Mouse (Mus musculus): ENCODE measurements around the gene Gm42957. TPM values are rescaled to one million over a fixed set of nuclear protein-coding genes. Genes with fewer than 3 reads are reported as not detected.
A peak's percentile ranks its signal among the peaks of the same experiment; 100 is the strongest.

The Gm42957 gene
- total and polyA plus RNA-seq, 2 experiments from 2014 or later = 0.05 to 0.44 TPM

DNA sequence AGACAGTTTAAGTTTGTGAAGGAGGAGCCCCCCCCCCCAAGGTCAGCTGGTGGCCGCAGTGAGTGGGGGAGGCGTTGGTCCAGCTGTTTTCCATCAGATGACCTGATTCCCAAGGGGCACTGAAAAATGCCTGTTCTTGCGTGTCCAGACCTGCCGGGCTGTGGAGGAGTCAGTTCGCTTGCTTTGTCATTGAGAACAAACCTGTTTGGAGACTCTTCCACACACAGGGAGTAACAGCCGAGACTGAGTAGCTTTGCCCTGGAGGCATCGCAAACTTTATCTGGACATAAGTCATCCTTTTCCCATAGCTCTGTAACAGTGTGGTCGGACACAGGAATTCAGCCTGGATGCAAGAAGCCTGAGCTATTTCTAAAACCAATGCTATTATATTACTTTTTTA, 39.2 kb downstream of the Gm42957 start:
- Histone ChIP-seq H3K4me2 (ENCODE audit: low read depth, low read length, poor library complexity, severe bottlenecking) (no peak overlapping the region), H3K4me3 (ENCODE audit: low read depth, low read length) (no peak overlapping the region), H3K27ac (ENCODE audit: low read depth, low read length) (no peak overlapping the region), H3K4me1 (ENCODE audit: insufficient read depth, low read length) (no peaks in the 10 kb centered on the region), H3K27me3 (ENCODE audit: insufficient read depth, low read length) (no peaks in the 10 kb centered on the region), H3K9ac (replicated peaks; ENCODE audit: low read length, poor library complexity, severe bottlenecking) (no peak overlapping the region), H3K36me3 (ENCODE audit: insufficient read depth, low read length) (no peaks in the 10 kb centered on the region), H3K9me3 (ENCODE audit: low read length) (no peaks in the 10 kb centered on the region)
- 76% methylated on average over 8 of the region's 8 CpGs for WGBS
- no peak for TF ChIP-seq CTCF (IDR thresholded peaks at IDR 0.05)
- ATAC-seq (ENCODE audit: low FRiP score) = no peak
- no peak for DNase-seq (ENCODE audit: low spot score)

DNA sequence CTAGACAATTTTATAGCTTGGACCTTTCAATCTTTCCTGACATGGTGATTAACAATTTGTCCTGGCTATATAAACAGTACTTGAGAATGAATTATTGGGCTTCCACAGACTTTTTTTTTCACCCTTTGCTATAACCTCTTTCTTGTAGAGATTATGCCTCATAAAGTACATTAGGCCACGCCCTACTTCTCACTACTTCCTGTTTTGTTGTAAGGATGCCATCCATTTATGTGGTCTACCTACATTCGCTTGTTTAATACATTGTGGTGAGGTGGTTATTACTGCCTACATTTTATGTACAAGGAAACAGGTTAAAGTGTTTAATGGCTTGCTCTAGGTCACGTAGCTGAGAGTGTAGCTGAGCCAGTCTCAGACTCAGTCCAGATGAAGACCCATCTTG, 39.9 kb downstream of the Gm42957 start:
- Histone ChIP-seq H3K4me2 (ENCODE audit: low read depth, low read length, poor library complexity, severe bottlenecking) (no peak overlapping the region), H3K27ac (ENCODE audit: low read depth, low read length) (no peak overlapping the region), H3K27me3 (ENCODE audit: insufficient read depth, low read length) (no peaks in the 10 kb centered on the region), H3K4me3 (ENCODE audit: low read depth, low read length) (no peak overlapping the region), H3K4me1 (ENCODE audit: insufficient read depth, low read length) (no peaks in the 10 kb centered on the region), H3K9ac (replicated peaks; ENCODE audit: low read length, poor library complexity, severe bottlenecking) (no peak overlapping the region), H3K9me3 (ENCODE audit: low read length) (no peaks in the 10 kb centered on the region), H3K36me3 (ENCODE audit: insufficient read depth, low read length) (no peaks in the 10 kb centered on the region)
- ATAC-seq (ENCODE audit: low FRiP score) (no peak), DNase-seq (ENCODE audit: low spot score) (no peak)
- TF ChIP-seq CTCF (IDR thresholded peaks at IDR 0.05) = no peak
- 85% methylated on average over 3 of the region's 3 CpGs for WGBS

DNA sequence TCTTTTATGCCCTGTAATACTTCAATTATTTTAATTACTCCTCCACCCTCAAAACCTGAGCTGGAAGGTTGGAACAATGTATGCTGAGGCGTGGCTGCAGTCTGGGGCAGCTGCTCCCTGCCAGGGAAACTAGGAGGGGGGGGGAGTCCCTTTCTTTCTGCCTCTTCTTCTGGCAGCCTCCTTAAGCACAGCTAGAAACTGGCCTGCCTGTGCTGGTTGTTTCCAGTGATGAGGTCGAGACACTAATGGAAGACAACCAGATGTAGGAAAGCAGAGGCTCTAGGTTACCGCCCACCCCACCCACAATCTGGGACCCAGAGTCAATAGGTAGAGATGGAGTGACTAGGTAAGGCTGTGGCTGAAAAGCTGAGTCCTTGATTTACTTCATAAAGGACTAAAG, 40.4 kb downstream of the Gm42957 start:
- no peak for ATAC-seq (ENCODE audit: low FRiP score)
- DNase-seq (ENCODE audit: low spot score) = no peak
- no peak overlapping the region for H3K4me2 ChIP-seq (ENCODE audit: low read depth, low read length, poor library complexity, severe bottlenecking)
- no peak for TF ChIP-seq CTCF (IDR thresholded peaks at IDR 0.05)
- H3K27me3 ChIP-seq (ENCODE audit: insufficient read depth, low read length) = no peaks in the 10 kb centered on the region
- no peaks in the 10 kb centered on the region for H3K4me1 ChIP-seq (ENCODE audit: insufficient read depth, low read length)
- H3K9me3 ChIP-seq (ENCODE audit: low read length) = no peaks in the 10 kb centered on the region
- no peak overlapping the region for H3K27ac ChIP-seq (ENCODE audit: low read depth, low read length)
- H3K9ac ChIP-seq (replicated peaks; ENCODE audit: low read length, poor library complexity, severe bottlenecking) = no peak overlapping the region
- no peak overlapping the region for H3K4me3 ChIP-seq (ENCODE audit: low read depth, low read length)
- whole genome bisulfite sequencing = 27% methylated on average over 3 of the region's 3 CpGs
- H3K36me3 ChIP-seq (ENCODE audit: insufficient read depth, low read length) = no peaks in the 10 kb centered on the region

DNA sequence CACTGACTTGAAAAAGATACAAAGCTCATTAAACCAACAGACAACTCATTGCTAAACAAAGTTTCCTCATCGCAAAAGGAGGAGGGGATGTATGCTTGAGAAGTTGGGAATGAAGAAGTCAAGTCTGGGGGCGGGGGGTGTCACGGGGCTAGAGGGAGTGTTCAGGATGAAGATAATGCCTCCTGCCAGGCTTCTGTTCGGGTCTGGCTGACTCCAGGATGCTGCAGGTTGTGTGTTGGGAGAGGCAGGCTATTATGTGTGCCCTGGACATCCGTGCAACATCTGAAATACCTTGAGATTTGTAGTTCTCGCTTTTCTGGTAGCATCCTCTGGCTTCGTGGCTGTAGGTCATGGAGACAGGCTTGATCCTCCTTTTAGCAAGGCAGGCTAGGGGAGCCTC, 43.2 kb downstream of the Gm42957 start:
- H3K27ac ChIP-seq (ENCODE audit: low read depth, low read length) = no peak overlapping the region
- DNase-seq (ENCODE audit: low spot score) = no peak
- 66% methylated on average over 7 of the region's 7 CpGs for WGBS
- no peak for TF ChIP-seq CTCF (IDR thresholded peaks at IDR 0.05)
- H3K4me2 ChIP-seq (ENCODE audit: low read depth, low read length, poor library complexity, severe bottlenecking) = no peak overlapping the region
- H3K9ac ChIP-seq (replicated peaks; ENCODE audit: low read length, poor library complexity, severe bottlenecking) = no peak overlapping the region
- H3K27me3 ChIP-seq (ENCODE audit: insufficient read depth, low read length) = no peaks in the 10 kb centered on the region
- H3K36me3 ChIP-seq (ENCODE audit: insufficient read depth, low read length) = no peaks in the 10 kb centered on the region
- no peak for ATAC-seq (ENCODE audit: low FRiP score)
- H3K9me3 ChIP-seq (ENCODE audit: low read length) = no peaks in the 10 kb centered on the region
- H3K4me1 ChIP-seq (ENCODE audit: insufficient read depth, low read length) = no peaks in the 10 kb centered on the region
- H3K4me3 ChIP-seq (ENCODE audit: low read depth, low read length) = no peak overlapping the region

DNA sequence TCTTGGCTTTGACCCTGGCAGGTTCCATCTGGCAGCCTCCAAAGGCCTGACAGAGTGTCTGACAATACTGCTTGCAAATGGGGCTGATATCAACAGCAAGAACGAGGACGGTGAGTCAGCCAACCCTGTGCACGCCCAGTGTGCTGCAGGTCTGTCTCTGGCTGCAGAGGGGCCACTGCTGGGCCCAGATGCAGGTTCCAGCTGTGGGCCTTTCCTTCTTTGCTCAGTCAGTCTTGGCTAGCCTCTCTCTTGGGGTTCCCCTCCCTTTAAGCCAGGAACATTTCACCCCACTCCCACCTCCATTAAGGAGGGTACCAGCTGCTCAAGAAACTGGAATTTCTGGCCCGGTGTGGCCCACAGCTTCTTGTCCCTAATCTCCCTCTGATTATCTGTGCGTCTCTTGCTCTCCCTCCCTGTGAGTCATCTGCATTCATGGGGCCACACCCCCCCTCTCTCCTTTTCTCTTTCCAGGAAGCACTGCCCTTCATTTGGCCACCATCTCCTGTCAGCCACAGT, 43.9 kb downstream of the Gm42957 start:
- H3K4me2 ChIP-seq (ENCODE audit: low read depth, low read length, poor library complexity, severe bottlenecking) = no peak overlapping the region
- H3K4me3 ChIP-seq (ENCODE audit: low read depth, low read length) = no peak overlapping the region
- H3K27me3 ChIP-seq (ENCODE audit: insufficient read depth, low read length) = no peaks in the 10 kb centered on the region
- ATAC-seq (ENCODE audit: low FRiP score) (no peak), DNase-seq (ENCODE audit: low spot score) (no peak)
- H3K27ac ChIP-seq (ENCODE audit: low read depth, low read length) = no peak overlapping the region
- 33% methylated on average over 5 of the region's 5 CpGs for WGBS
- no peaks in the 10 kb centered on the region for H3K9me3 ChIP-seq (ENCODE audit: low read length)
- no peak for TF ChIP-seq CTCF (IDR thresholded peaks at IDR 0.05)
- H3K4me1 ChIP-seq (ENCODE audit: insufficient read depth, low read length) = no peaks in the 10 kb centered on the region
- no peaks in the 10 kb centered on the region for H3K36me3 ChIP-seq (ENCODE audit: insufficient read depth, low read length)
- no peak overlapping the region for H3K9ac ChIP-seq (replicated peaks; ENCODE audit: low read length, poor library complexity, severe bottlenecking)

DNA sequence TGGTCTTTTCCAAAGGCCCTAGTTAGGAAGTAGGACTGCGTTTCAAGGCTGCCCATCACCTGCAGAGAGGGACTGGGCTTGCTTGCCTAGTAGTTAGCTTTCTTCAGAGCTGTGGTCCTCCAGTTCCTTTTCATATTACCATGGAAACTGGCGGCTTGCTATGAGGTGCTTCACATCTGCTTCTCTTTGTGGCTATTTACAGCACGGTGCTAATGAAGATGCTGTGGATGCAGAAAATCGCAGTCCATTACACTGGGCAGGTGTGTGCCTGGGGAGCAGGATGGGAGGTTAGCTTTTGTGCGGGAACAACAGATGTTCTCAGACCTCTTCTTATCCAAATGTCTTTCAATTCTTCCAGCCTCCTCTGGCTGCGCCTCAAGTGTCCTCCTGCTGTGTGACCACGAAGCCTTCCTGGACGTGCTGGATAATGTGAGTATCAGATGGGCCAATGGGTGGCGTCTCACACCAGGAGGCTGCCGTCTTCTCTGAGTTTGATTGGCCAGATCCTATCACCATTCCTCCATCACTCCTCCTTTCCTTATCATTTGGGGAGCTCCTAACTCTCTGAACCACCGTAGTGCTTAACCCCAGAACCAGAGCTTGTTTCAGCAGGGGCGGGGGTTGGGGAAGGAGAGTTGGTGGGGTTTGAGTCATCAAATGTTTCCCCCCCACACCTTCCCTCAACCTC, 45.1 kb downstream of the Gm42957 start:
- Histone ChIP-seq H3K4me3 (ENCODE audit: low read depth, low read length) (no peak overlapping the region), H3K36me3 (ENCODE audit: insufficient read depth, low read length) (no peaks in the 10 kb centered on the region), H3K4me2 (ENCODE audit: low read depth, low read length, poor library complexity, severe bottlenecking) (no peak overlapping the region), H3K27me3 (ENCODE audit: insufficient read depth, low read length) (peaks cover 5% of the 10 kb centered on the region; the same call in 1 of the 2 replicates), H3K9me3 (ENCODE audit: low read length) (no peaks in the 10 kb centered on the region), H3K27ac (ENCODE audit: low read depth, low read length) (0 out of 2 replicates have a peak overlapping the region, but pooled peaks have one; percentile 12), H3K4me1 (ENCODE audit: insufficient read depth, low read length) (no peaks in the 10 kb centered on the region), H3K9ac (replicated peaks; ENCODE audit: low read length, poor library complexity, severe bottlenecking) (no peak overlapping the region)
- no peak for TF ChIP-seq CTCF (IDR thresholded peaks at IDR 0.05)
- 15% methylated on average over 12 of the region's 12 CpGs for WGBS
- ATAC-seq (ENCODE audit: low FRiP score) (peak; percentile 42; the same call in 1 of the 2 replicates), DNase-seq (ENCODE audit: low spot score) (peak; percentile 46)
